Mouse (Mus musculus) embryonic facial prominence, embryonic 13.5 days (tissue): ENCODE measurements around the gene Tmub1. TPM values are rescaled to one million over a fixed set of nuclear protein-coding genes. Genes with fewer than 3 reads are reported as not detected.

Experiments
- ATAC-seq: fragments of 200-750 bp; cut with Nextera tagmentation; 2 replicates; pipeline ENCODE4 v1.8.0; 2017; ENCODE audit warnings: low read depth; ENCODE audit not compliant: insufficient number of reproducible peaks, insufficient read depth, low FRiP score, low TSS enrichment
- H3K27ac ChIP-seq: fragments of 300-500 bp; sonication (generic); 2 replicates; pipeline ENCODE4 v1.5.1; 2015; ENCODE audit warnings: moderate library complexity, mild to moderate bottlenecking, inconsistent platforms
- H3K27me3 ChIP-seq: fragments of 300-500 bp; sonication (generic); 2 replicates; pipeline ENCODE4 v1.6.1; 2015; ENCODE audit warnings: mild to moderate bottlenecking, inconsistent platforms
- H3K36me3 ChIP-seq: fragments of 300-500 bp; sonication (generic); 2 replicates; pipeline ENCODE4 v1.6.1; 2015; ENCODE audit warnings: mild to moderate bottlenecking, inconsistent platforms
- H3K4me1 ChIP-seq: fragments of 300-500 bp; sonication (generic); 2 replicates; pipeline ENCODE4 v1.6.1; 2015; ENCODE audit warnings: inconsistent platforms
- H3K4me2 ChIP-seq: fragments of 300-500 bp; sonication (generic); 2 replicates; pipeline ENCODE4 v1.6.1; 2015; ENCODE audit warnings: moderate library complexity, mild to moderate bottlenecking, inconsistent platforms
- H3K4me3 ChIP-seq: fragments of 300-500 bp; sonication (generic); 2 replicates; pipeline ENCODE4 v1.5.1; 2015; ENCODE audit warnings: mild to moderate bottlenecking, inconsistent platforms
- H3K9ac ChIP-seq: fragments of 300-500 bp; sonication (generic); 2 replicates; pipeline ENCODE4 v1.6.1; 2015; ENCODE audit warnings: mild to moderate bottlenecking, inconsistent platforms
- H3K9me3 ChIP-seq: fragments of 300-500 bp; sonication (generic); 2 replicates; pipeline ENCODE4 v1.6.1; 2016; ENCODE audit warnings: inconsistent platforms
- WGBS: fragments of 180-500 bp; shearing (Covaris S2); methylation state at CpG from one replicate; pipeline ENCODE4 v1.1.7; 2015; ENCODE audit warnings: mixed read lengths; 5-methylcytosine and 5-hydroxymethylcytosine counted together
- polyA plus RNA-seq: library from polyadenylated mRNA; unstranded; fragments of >200 nt; fragmentation: Nextera tagmentation; extraction: Ambion mirVana; gene quantifications from 2 replicates; pipeline ENCODE4 v1.2.1, GENCODE M21; 2015

The Tmub1 gene
- polyA plus RNA-seq = 20.2 and 22.8 TPM in 2 replicates

DNA sequence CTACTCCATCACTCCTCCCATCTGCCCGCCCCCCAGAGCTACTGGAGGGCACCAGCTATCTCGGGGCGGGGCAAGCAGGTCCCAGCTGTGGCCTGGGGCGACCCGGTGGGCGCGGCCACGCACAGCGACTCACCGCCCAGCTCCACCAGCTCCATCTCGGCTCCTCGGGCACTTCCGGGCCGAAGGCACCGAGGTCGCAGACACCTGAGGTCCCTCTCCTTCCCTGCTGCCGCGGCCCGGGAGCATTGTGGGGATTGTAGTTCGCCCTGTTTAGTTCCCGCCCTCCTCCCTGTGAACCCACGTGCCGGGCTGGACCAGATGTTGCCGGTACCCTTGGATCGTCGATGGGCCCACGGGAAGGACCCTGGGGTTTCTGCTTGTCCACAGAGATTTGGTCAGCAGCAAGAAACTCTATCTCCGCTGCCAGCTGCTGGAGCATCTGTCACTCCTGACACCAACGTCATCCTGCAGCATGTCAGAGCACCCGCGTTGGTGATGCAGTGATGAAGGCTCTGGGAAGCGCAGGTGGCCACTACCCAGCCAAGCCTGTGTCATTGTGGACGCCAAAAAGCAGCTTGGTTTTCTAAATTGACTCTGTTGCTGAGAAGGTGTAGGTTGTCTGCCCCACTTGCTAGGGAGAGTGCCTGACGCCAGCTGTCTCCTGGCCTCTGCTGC lies at the start of gene Tmub1:
Gene Tmub1 (minus strand): TSS at position 231 of the 675 bp plus-strand sequence.
- Histone ChIP-seq H3K4me1 (peaks cover 41% of the 10 kb centered on the region), H3K36me3 (peaks cover 11% of the 10 kb centered on the region; the same call in 1 of the 2 replicates), H3K9ac (peak within 1 kb of the TSS; percentile 71), H3K27ac (peak within 1 kb of the TSS; percentile 28; the same call in 1 of the 2 replicates), H3K27me3 (0 out of 2 replicates have a peak, but pooled peaks cover 4% of the 10 kb centered on the region), H3K9me3 (no peaks in the 10 kb centered on the region), H3K4me2 (peak within 1 kb of the TSS; percentile 86), H3K4me3 (peak within 1 kb of the TSS; percentile 68)
- ATAC-seq = peak; percentile 38; the same call in 1 of the 2 replicates
- 2% methylated on average over 34 of the region's 34 CpGs for WGBS

DNA sequence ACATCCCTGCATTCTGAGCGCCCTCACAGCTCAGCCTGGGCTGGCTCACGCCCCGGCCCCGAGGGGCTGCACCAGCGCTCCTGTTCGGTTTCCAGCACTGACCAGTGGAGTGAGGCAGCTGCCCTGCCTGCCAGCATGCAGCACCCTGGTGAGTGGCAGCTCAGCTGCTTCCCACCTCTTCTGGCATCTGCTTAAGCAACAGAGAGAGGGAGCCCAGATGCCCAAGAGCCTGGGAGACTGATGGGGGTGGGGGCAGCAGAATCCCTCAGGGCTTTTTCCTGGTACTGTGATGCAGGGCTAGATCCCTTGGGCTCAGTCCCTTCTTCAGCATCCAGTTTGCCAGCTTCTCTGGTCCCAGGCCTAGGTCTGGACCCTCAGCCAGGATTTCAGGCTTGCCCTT lies 49.1 kb upstream of the Tmub1 start:
- Histone ChIP-seq H3K4me1 (peaks cover 11% of the 10 kb centered on the region), H3K27ac (no peak overlapping the region), H3K4me3 (no peak overlapping the region), H3K4me2 (no peak overlapping the region), H3K9me3 (no peaks in the 10 kb centered on the region), H3K27me3 (no peaks in the 10 kb centered on the region), H3K9ac (peak overlapping the region; percentile 16; the same call in 1 of the 2 replicates), H3K36me3 (peaks cover 98% of the 10 kb centered on the region)
- WGBS = 36% methylated on average over 6 of the region's 6 CpGs
- ATAC-seq = no peak

DNA sequence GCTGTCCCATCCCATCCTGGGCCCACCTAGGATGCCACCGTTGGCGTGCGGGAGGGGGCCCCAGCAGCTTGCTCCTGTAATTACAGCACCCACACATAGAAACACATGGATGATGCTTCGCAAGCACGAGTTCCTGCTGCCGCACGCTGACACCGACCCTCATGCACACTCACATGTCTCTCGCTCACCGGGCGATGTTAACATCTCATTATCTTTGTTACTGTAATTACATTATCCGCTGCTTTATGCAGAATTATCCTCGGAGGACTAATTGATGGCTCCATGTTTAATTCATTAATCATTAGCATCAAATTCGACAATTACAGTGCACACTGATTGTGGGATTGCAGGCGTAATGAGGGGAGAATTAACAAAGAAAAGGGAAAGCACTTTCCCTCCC lies 47.4 kb upstream of the Tmub1 start:
- H3K27me3 ChIP-seq = no peaks in the 10 kb centered on the region
- ATAC-seq = no peak
- 75% methylated on average over 15 of the region's 15 CpGs for WGBS
- H3K9ac ChIP-seq = no peak overlapping the region
- H3K4me1 ChIP-seq = peaks cover 9% of the 10 kb centered on the region
- no peak overlapping the region for H3K27ac ChIP-seq
- no peak overlapping the region for H3K4me3 ChIP-seq
- no peaks in the 10 kb centered on the region for H3K9me3 ChIP-seq
- no peak overlapping the region for H3K4me2 ChIP-seq
- peaks cover 98% of the 10 kb centered on the region for H3K36me3 ChIP-seq

DNA sequence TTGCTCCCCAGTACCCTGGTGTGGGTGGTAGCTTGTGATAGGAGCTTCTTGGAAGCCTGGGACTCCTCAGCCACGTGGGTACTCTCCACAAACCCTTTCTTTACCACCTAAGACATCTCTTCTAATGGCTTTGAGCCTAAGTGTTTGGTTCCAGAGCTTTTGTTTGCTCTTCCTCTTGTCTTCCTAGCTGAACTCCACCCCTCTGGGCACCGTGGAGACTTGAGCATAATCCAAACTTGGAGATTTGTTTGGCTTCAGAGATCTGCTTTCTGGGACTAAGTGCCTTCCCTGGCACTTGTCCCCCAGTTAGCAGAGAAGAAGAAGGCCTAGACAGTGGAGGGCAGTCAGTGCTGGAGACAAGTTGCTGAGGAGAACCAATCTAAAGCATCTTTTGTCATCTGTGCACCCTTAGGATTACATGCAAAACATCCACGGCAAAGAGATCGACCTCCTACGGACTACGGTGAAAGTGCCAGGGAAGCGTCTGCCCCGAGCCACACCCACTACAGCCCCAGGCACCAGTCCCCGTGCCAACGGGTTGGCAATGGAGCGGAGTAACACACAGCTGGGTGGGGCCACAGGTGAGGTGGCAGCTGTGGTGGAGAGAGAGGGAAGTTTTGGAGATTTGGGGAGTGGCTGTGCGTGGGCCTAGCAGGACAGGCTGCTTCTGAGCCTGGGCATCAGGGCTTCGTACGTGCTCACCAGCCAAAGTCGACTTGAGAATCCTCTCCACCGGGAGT lies 45.1 kb upstream of the Tmub1 start:
- no peaks in the 10 kb centered on the region for H3K9me3 ChIP-seq
- H3K4me2 ChIP-seq = no peak overlapping the region
- H3K27me3 ChIP-seq = no peaks in the 10 kb centered on the region
- whole genome bisulfite sequencing = 83% methylated on average over 16 of the region's 16 CpGs
- H3K4me1 ChIP-seq = peaks cover 7% of the 10 kb centered on the region
- H3K4me3 ChIP-seq = no peak overlapping the region
- H3K36me3 ChIP-seq = peaks cover 98% of the 10 kb centered on the region
- no peak overlapping the region for H3K9ac ChIP-seq
- H3K27ac ChIP-seq = no peak overlapping the region
- no peak for ATAC-seq

DNA sequence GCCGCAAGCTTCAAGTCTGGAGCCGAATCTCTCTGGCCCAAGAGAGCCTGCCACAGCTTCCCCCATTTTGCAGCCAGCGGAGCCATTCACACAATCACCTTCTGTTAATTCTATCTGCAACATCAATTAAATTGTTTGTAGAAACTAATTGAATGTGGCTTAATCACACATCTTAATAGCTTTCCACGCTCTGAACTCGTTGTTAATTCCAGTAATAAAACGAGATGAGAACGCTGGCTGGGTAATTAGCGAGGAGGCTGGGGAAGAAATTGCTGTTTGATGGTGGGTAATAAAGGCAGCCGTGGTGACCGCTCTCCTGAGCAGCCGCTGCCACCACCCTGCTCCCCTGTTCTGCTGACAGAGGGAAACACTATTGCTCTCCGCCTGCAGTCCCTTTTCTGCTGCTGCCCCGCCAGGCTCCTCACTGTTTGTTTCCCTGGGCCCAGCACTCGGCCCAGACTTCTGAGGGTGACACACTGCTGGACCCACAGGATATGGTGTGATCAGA lies 42.8 kb upstream of the Tmub1 start:
- H3K27ac ChIP-seq = no peak overlapping the region
- no peak overlapping the region for H3K4me3 ChIP-seq
- H3K4me2 ChIP-seq = no peak overlapping the region
- ATAC-seq = no peak
- H3K27me3 ChIP-seq = no peaks in the 10 kb centered on the region
- H3K9ac ChIP-seq = no peak overlapping the region
- peaks cover 89% of the 10 kb centered on the region for H3K36me3 ChIP-seq
- WGBS = 82% methylated on average over 14 of the region's 14 CpGs
- no peaks in the 10 kb centered on the region for H3K9me3 ChIP-seq
- H3K4me1 ChIP-seq = peaks cover 8% of the 10 kb centered on the region

DNA sequence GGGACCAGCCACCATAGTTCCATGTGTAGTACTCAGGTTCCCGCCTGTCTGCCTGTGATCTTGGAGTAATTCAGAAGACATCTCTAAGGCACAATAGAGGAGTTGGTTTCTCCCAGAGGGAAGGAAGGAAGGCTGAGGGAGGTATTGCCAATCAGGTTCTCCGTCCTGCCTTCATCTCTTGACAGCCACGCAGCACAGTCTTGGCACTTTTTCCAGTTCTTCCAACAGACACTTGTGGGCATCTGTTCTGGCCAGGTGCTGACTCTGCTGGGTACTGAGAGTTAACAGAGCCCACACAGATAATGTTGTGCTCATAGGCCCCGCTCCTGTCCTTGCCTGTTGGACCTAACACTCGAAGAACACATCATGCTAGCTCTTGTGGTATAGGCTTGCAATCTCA lies 39.1 kb upstream of the Tmub1 start:
- H3K4me2 ChIP-seq = no peak overlapping the region
- no peak overlapping the region for H3K9ac ChIP-seq
- peaks cover 28% of the 10 kb centered on the region for H3K4me1 ChIP-seq
- H3K36me3 ChIP-seq = peaks cover 86% of the 10 kb centered on the region
- WGBS = 84% methylated on average over 5 of the region's 5 CpGs
- H3K9me3 ChIP-seq = no peaks in the 10 kb centered on the region
- H3K27ac ChIP-seq = no peak overlapping the region
- H3K4me3 ChIP-seq = no peak overlapping the region
- ATAC-seq = no peak
- H3K27me3 ChIP-seq = 0 out of 2 replicates have a peak, but pooled peaks cover 8% of the 10 kb centered on the region

DNA sequence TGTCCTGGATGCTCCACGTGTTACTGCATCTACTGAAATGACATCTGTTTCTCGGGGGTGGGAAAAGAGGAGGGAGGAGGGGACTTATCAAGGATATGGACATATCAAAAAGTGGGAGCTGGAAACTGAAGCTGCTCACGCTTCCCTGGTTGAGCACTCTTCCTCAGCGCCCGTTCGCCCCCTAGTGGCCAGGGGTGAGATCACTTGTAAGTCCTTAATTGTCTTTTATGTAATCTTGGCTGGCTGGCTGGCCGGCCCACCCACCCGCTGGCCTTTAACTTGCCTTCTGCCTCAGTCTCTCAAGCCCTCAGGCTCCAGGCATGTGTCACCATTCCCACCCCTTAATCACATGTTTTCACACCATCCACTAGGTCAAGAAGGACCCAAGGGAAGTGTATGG lies 38.4 kb upstream of the Tmub1 start:
- Histone ChIP-seq H3K27me3 (0 out of 2 replicates have a peak, but pooled peaks cover 8% of the 10 kb centered on the region), H3K9me3 (no peaks in the 10 kb centered on the region), H3K4me2 (no peak overlapping the region), H3K9ac (no peak overlapping the region), H3K4me3 (no peak overlapping the region), H3K36me3 (peaks cover 85% of the 10 kb centered on the region), H3K4me1 (peaks cover 32% of the 10 kb centered on the region), H3K27ac (no peak overlapping the region)
- WGBS = 3% methylated on average over 8 of the region's 8 CpGs
- no peak for ATAC-seq

DNA sequence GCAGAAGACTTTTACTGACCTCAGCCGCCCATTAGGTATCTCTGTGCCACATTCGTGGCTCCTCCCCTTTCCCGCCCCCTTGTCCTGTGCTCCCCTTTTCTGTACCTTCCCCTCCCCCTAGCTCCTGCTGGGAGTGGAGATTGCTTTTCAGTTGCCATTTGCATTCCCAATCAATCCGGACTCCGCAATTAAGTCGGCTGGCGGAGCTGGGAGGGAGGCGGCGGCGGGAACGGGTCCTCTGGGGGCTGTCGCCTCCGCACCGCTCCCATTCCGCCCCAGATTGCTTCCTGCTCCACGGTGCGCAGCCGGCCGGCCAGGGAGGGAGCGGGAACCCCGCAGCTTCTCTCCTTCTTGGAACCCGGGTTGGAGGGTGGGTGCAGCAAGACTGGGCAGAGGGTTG lies 37.3 kb upstream of the Tmub1 start:
- peaks cover 32% of the 10 kb centered on the region for H3K4me1 ChIP-seq
- peak overlapping the region; percentile 30; the same call in 1 of the 2 replicates for H3K4me2 ChIP-seq
- H3K4me3 ChIP-seq = no peak overlapping the region
- 0 out of 2 replicates have a peak, but pooled peaks cover 8% of the 10 kb centered on the region for H3K27me3 ChIP-seq
- H3K36me3 ChIP-seq = peaks cover 85% of the 10 kb centered on the region
- no peak for ATAC-seq
- 0 out of 2 replicates have a peak overlapping the region, but pooled peaks have one; percentile 44 for H3K9ac ChIP-seq
- 25% methylated on average over 21 of the region's 22 CpGs for WGBS
- no peak overlapping the region for H3K27ac ChIP-seq
- no peaks in the 10 kb centered on the region for H3K9me3 ChIP-seq

DNA sequence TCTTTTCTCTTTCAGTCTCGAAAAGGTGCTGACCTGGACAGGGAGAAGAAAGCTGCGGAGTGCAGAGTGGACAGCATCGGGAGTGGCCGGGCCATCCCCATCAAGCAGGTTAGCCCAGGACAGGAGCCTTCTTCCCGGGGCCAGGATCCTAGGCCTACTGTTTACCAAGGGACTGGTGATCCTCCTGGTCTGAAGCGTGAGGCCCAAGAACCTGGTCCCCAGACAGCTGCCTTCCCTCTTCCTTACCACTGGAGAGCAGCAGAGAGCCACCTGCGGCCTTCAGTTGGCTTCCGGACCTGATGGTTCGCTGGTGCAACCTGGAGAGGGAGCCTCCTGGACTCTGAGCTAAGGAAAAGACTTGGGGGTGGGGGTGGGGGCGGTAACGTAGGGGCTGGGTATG lies 35.7 kb upstream of the Tmub1 start:
- H3K4me3 ChIP-seq = no peak overlapping the region
- H3K27ac ChIP-seq = no peak overlapping the region
- no peak for ATAC-seq
- no peak overlapping the region for H3K4me2 ChIP-seq
- peaks cover 32% of the 10 kb centered on the region for H3K4me1 ChIP-seq
- 0 out of 2 replicates have a peak, but pooled peaks cover 8% of the 10 kb centered on the region for H3K27me3 ChIP-seq
- peaks cover 85% of the 10 kb centered on the region for H3K36me3 ChIP-seq
- no peak overlapping the region for H3K9ac ChIP-seq
- 23% methylated on average over 11 of the region's 11 CpGs for WGBS
- H3K9me3 ChIP-seq = no peaks in the 10 kb centered on the region

DNA sequence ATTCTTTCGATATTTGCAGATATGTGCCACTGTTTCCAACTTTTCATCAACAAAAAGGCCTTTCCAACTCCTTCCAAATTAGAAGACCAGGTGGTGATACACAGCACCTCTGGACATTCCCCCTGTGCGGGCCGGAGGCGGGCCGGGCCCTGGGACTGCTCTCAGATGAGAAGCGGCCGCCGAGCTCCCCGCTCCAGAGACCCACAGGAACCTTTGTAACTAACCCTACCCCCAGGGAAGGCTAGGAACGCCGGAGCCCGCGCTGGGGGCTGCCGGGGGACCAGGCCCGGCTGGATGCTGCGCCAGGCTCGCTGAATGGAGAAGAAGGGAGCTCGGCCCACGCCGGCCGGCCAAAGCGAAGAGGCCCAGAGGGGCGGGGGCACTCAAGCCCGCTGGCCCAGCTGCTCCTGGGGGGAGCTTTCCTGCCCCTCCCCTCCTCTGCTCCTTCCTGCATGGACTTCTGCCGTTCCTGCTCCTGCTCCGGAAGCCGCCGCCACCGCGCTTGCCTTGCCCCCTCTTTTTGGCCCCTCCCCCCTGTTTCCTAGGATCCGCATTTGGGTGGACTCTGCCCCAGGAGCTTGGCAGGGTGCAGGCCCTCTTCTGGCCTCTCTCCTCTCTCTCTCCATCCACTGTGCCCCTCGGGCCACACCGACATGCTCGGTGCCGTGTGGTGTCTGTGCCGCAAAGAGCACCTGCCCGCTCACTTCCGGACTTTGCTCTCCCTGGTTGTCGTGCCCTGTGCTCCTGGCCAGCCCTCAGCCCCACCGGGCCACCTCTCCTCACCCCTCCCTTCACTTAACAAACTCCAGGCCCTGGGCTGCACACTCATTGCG lies 34.8 kb upstream of the Tmub1 start:
- Histone ChIP-seq H3K36me3 (peaks cover 85% of the 10 kb centered on the region), H3K9ac (peak overlapping the region; percentile 54), H3K27ac (no peak overlapping the region), H3K4me1 (peaks cover 32% of the 10 kb centered on the region), H3K9me3 (no peaks in the 10 kb centered on the region), H3K4me3 (no peak overlapping the region), H3K27me3 (0 out of 2 replicates have a peak, but pooled peaks cover 8% of the 10 kb centered on the region), H3K4me2 (no peak overlapping the region)
- no peak for ATAC-seq
- WGBS = 42% methylated on average over 41 of the region's 41 CpGs

DNA sequence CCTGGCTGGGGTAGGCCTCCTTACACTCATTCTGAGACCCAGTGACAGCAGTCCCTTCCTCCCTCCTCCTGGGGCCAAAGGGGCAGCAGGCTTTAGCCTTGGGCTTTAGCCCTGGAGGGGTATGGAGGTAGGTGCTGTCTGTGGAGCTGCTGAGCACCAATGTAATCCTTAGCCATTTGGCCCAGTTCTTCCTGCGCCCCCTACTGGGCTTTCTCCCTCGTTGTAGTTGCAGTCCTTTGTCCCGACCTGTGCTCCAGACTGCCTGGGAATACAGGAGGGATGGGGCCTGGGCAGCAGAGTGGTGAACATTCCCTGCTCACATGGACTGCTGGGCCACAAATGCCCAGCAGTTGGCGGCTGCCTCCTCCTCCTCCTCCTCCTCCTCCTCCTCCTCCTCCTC lies 34.0 kb upstream of the Tmub1 start:
- H3K36me3 ChIP-seq = peaks cover 85% of the 10 kb centered on the region
- H3K27me3 ChIP-seq = 0 out of 2 replicates have a peak, but pooled peaks cover 8% of the 10 kb centered on the region
- ATAC-seq = no peak
- 6% methylated on average over 4 of the region's 4 CpGs for WGBS
- no peaks in the 10 kb centered on the region for H3K9me3 ChIP-seq
- H3K4me3 ChIP-seq = no peak overlapping the region
- no peak overlapping the region for H3K9ac ChIP-seq
- H3K4me1 ChIP-seq = peaks cover 36% of the 10 kb centered on the region
- H3K4me2 ChIP-seq = no peak overlapping the region
- no peak overlapping the region for H3K27ac ChIP-seq
